Mouse (Mus musculus) embryonic facial prominence, embryonic 11.5 days (tissue): ENCODE measurements around the gene Rara. TPM values are rescaled to one million over a fixed set of nuclear protein-coding genes. Genes with fewer than 3 reads are reported as not detected.

Experiments
- ATAC-seq: fragments of 200-750 bp; cut with Nextera tagmentation; replicated peaks from 2 replicates; pipeline ENCODE4 v1.8.0; 2017; ENCODE audit warnings: low read depth; ENCODE audit not compliant: insufficient number of reproducible peaks, low FRiP score, low TSS enrichment
- DNase-seq: peaks from one replicate; pipeline ENCODE4 v3.0.0-alpha.2; 2015; ENCODE audit warnings: low spot score
- H3K27ac ChIP-seq: fragments of 300-500 bp; sonication (generic); replicated peaks from 2 replicates; pipeline ENCODE4 v1.5.1; 2014; ENCODE audit warnings: mild to moderate bottlenecking, low read depth, low read length, control low read depth
- H3K27me3 ChIP-seq: fragments of 300-500 bp; sonication (generic); 2 replicates; pipeline ENCODE4 v1.6.1; 2014; ENCODE audit warnings: mild to moderate bottlenecking, low read length, moderate library complexity, mixed read lengths; ENCODE audit not compliant: control insufficient read depth, insufficient read depth
- H3K36me3 ChIP-seq: fragments of 300-500 bp; sonication (generic); replicated peaks from 2 replicates; pipeline ENCODE4 v1.6.1; 2014; ENCODE audit warnings: low read depth, mild to moderate bottlenecking, low read length, moderate library complexity, mixed read lengths; ENCODE audit not compliant: control insufficient read depth, insufficient read depth
- H3K4me1 ChIP-seq: fragments of 300-500 bp; sonication (generic); 2 replicates; pipeline ENCODE4 v1.6.1; 2014; ENCODE audit warnings: low read length, mixed read lengths; ENCODE audit not compliant: control insufficient read depth, insufficient read depth
- H3K4me2 ChIP-seq: fragments of 300-500 bp; sonication (generic); 2 replicates; pipeline ENCODE4 v1.6.1; 2014; ENCODE audit warnings: low read depth, mild to moderate bottlenecking, control low read depth, low read length, moderate library complexity
- H3K4me3 ChIP-seq: fragments of 300-500 bp; sonication (generic); 2 replicates; pipeline ENCODE4 v1.5.1; 2014; ENCODE audit warnings: low read depth, low read length, control low read depth
- H3K9ac ChIP-seq: fragments of 300-500 bp; sonication (generic); replicated peaks from 2 replicates; pipeline ENCODE4 v1.6.1; 2014; ENCODE audit warnings: mild to moderate bottlenecking, control low read depth, low read length
- H3K9me3 ChIP-seq: fragments of 300-500 bp; sonication (generic); replicated peaks from 2 replicates; pipeline ENCODE4 v1.6.1; 2016; ENCODE audit warnings: mild to moderate bottlenecking, low read length, inconsistent platforms, mixed read lengths; ENCODE audit not compliant: control insufficient read depth
- whole genome bisulfite sequencing: fragments of 180-500 bp; shearing (Covaris S2); extraction: QIAGEN DNeasy Blood & Tissue Kit; methylation state at CpG from one replicate; pipeline ENCODE4 v1.1.7; 2014; 5-methylcytosine and 5-hydroxymethylcytosine counted together
- polyA plus RNA-seq: library from polyadenylated mRNA; unstranded; fragments of >200 nt; fragmentation: Nextera tagmentation; extraction: Ambion mirVana; gene quantifications from 2 replicates; pipeline ENCODE4 v1.2.1, GENCODE M21; 2014

Gene Rara
- polyA plus RNA-seq, 1 experiment from 2014 or later, result 32.7 TPM

DNA sequence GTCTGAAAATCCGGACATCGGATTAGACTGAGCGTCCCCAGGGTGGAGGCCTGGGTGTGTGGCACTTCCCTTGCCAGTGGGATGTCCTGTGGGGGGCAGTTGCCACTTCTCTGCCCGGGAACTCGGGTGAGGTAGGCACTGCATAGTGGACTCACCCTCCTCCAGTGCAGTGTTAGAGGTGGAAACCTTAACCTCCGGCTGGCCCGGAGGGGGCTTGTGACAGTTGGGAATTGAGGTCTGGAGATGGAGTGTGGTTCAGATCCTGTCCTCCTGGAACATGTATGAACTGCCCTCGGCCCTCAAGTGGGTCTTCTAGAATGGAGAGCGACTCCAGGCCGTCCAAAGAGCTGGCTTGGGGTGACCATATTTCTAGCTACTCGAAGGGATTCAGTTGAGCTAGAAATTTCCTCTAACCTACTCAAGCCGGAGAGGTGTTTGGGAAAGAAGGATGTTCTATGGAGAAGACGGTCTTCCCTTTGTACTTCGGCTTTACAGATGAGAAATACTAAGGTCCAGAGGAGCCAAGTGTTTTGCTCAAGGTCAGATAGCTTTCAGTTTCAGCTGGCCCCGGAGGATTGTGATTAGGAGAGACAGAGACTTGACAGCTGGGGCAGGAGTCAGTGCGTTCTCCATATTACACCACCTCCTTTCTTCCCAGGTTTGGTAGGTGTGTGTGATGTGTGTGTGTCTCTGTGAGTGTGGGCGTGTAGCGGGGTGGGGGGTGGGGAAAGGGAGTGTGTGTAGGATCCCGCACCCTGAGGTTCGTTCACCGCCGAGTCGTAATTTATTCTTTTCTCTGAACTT lies 9.2 kb downstream of the Rara start:
- Histone ChIP-seq H3K27me3 (no peaks in the 10 kb centered on the region), H3K27ac (peak overlapping the region; percentile 88), H3K4me2 (peak overlapping the region; percentile 93), H3K9ac (peak overlapping the region; percentile 64), H3K4me3 (peak overlapping the region; percentile 87), H3K9me3 (no peaks in the 10 kb centered on the region), H3K36me3 (no peaks in the 10 kb centered on the region), H3K4me1 (peaks cover 49% of the 10 kb centered on the region)
- peak; percentile 19; the same call in 1 of the 2 replicates for ATAC-seq
- WGBS, result 2% methylated on average over 23 of the region's 23 CpGs
- DNase-seq, result peak; percentile 29

DNA sequence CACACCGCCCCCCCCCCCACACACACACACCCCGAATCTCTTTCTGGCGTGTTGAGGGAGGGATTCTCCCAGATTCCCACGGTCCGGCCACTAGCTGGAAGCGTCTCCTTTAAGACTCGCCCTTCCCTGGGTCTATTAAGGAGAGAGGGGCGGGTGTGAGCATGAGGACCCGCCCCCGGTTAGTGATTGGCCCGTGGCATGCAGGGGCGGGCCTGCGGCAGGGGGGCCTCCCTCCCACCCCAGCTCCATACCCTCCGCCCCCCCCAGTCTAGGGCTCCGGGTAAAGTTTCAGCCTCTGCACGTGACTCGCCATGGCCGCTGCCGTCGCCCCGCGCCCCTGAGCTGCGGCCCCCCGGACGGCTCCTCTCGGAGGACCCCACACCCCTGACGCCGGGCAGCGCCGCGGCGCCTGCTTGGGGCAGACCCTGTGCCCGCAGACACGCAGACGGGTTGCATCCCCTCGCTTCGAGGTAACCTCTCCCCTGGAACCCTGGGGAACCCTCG lies 9.8 kb downstream of the Rara start:
- ATAC-seq, result peak; percentile 79
- Histone ChIP-seq H3K4me1 (peaks cover 47% of the 10 kb centered on the region), H3K4me2 (peak overlapping the region; percentile 93), H3K9ac (peak overlapping the region; percentile 85), H3K9me3 (no peaks in the 10 kb centered on the region), H3K36me3 (no peaks in the 10 kb centered on the region), H3K27me3 (no peaks in the 10 kb centered on the region), H3K4me3 (peak overlapping the region; percentile 87), H3K27ac (peak overlapping the region; percentile 98)
- DNase-seq, result peak; percentile 98
- under 1% methylated on average over 29 of the region's 38 CpGs for WGBS

DNA sequence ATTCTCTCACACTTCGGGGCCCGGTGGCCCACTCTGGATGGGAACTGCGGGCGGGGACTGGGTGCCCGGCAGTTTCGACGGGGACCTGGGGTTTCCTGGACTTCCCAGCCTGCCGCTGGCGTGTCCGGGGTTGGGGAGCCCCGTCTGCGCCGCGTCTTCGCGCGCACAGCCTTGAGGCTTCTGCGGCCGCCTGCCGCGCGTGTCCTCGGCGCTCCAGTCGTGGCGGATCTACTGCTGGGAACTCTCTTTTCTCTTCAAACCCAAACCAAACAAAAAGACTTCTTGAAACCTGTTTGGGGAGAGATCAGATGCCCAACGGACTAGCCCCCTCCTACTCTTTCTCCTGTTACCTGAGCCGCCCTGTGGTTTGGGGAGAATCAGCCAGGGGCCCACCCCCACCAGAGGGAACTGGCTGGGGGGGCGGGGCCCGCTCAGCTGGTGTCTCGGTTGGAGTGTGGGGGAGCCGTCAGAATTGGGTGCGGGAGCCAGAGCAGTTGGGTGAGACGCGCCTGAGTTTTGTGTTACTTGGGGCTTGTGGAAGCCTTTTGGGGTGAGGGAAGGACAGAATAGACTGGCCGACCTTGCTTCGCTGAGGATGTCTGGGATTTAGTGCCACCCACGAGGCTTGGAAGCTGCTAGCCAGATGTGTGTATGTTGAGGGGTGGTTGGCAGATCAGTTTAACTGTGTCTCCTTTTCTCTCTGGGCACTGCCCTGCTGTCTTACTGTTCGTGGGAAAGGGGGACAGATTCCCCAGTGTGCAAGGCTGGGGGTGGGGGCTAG lies 10.5 kb downstream of the Rara start:
- H3K9ac ChIP-seq, result peak overlapping the region; percentile 85
- under 1% methylated on average over 39 of the region's 39 CpGs for WGBS
- no peaks in the 10 kb centered on the region for H3K27me3 ChIP-seq
- DNase-seq (peak; percentile 80), ATAC-seq (0 out of 2 replicates have a peak, but pooled peaks have one; percentile 1)
- peak overlapping the region; percentile 87 for H3K4me3 ChIP-seq
- no peaks in the 10 kb centered on the region for H3K36me3 ChIP-seq
- peak overlapping the region; percentile 93 for H3K4me2 ChIP-seq
- peak overlapping the region; percentile 98 for H3K27ac ChIP-seq
- no peaks in the 10 kb centered on the region for H3K9me3 ChIP-seq
- peaks cover 47% of the 10 kb centered on the region for H3K4me1 ChIP-seq

DNA sequence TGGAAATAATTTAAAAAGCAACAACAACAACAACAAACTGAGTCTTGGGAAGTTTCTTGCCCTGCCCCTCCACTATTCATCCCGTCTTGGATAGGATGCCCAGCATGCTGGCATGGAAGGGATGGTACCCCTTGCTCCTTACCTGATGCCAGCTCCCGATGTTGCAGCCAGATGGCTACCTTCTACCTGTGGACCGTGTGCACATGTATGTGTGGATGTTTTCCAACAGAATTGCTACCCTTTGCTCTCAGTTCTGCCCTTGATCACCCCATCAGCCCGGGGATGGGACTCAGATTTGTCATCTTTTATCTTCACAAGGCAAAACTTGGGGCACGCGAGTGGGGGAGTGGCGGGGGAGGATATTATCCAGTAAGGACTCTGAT lies 11.1 kb downstream of the Rara start:
- H3K9ac ChIP-seq, result peak overlapping the region; percentile 85
- H3K27me3 ChIP-seq, result no peaks in the 10 kb centered on the region
- DNase-seq (no peak), ATAC-seq (no peak)
- H3K4me2 ChIP-seq, result peak overlapping the region; percentile 93
- no peaks in the 10 kb centered on the region for H3K9me3 ChIP-seq
- peak overlapping the region; percentile 87 for H3K4me3 ChIP-seq
- WGBS, result 36% methylated on average over 7 of the region's 7 CpGs
- peaks cover 48% of the 10 kb centered on the region for H3K4me1 ChIP-seq
- peak overlapping the region; percentile 98; the same call in 1 of the 2 replicates for H3K27ac ChIP-seq
- H3K36me3 ChIP-seq, result no peaks in the 10 kb centered on the region

DNA sequence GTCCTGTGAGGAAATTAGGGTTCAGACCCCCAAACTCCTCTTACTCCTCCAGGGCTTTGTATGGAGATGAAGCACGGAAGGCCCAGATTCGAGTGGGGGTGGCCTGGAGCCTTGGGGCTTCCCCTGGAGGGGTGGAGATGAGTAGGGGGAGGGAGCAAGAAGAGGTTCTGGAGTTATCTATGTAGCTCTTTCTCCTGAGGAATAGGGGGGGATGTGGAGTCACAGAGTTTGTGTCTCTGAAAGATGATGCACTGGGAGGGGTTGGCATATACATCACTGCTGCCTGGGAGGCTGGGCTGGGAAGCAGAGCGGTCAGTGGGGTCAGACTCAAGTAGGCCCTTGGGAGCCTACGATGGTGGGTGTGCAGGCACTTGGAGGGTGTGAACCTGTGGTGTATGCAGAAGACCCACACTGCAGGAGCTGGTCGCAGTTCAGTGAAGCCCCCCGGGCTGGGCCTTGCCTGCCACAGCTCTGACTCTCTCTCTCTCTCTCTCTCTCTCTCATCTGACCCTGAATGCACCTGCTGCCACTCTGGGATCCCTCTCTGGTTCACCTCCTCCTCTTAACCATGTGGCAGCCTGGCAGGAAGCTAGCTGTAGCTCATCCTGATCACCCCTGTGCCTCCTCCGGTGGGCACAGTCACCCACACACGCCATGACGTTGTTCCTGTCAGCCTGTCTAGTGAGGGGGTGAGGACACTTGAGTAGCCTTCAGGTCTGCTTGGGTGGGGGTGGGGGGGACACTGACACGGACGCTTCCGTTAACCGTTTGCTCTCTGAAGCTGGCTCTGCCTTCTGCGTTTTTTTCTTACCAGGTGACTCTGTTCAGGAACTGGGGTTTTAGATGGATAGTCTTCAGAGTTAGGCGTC lies 11.7 kb downstream of the Rara start:
- peak overlapping the region; percentile 85 for H3K9ac ChIP-seq
- ATAC-seq (no peak), DNase-seq (no peak)
- peak overlapping the region; percentile 35; the same call in 1 of the 2 replicates for H3K27ac ChIP-seq
- peaks cover 52% of the 10 kb centered on the region for H3K4me1 ChIP-seq
- H3K27me3 ChIP-seq, result no peaks in the 10 kb centered on the region
- H3K9me3 ChIP-seq, result no peaks in the 10 kb centered on the region
- H3K4me2 ChIP-seq, result peak overlapping the region; percentile 93
- H3K36me3 ChIP-seq, result no peaks in the 10 kb centered on the region
- 43% methylated on average over 15 of the region's 15 CpGs for WGBS
- H3K4me3 ChIP-seq, result peak overlapping the region; percentile 87

DNA sequence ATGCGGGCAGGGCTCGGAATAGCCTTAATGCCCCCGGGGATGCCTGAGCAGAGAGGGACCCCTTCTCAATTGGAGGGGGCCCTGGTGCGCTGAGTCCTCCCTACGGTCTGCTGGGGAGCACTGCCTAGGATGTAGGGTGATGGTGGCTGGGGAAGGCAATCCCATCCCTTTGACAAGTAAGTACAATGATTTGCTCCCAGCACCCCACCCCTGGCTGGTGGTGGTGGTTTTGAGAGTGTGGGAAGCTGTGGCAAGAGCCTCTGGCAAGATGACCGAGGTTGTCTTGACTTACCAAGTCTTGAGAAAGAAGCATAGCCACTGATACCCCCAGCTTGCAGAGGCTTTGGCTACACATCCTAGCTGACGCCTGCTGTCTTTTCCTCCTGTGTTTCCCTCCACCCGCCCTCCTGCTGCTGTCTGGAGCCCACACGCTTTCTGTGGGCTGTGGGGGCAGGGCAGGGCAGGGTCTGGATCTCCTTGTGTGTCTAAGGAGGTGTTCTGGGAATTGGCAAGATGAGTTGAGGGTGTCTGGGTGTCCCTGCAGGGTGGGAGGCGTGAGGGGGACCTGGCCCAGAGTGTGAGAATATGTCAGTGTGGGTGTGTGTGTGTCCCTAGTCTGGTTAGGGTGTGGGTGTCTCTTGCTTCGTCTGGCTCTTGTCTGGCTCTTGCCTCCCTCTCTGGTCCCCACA lies 12.5 kb downstream of the Rara start:
- H3K27ac ChIP-seq, result peak overlapping the region; percentile 59; the same call in 1 of the 2 replicates
- no peaks in the 10 kb centered on the region for H3K36me3 ChIP-seq
- no peak for DNase-seq
- ATAC-seq, result no peak
- peak overlapping the region; percentile 87 for H3K4me3 ChIP-seq
- no peaks in the 10 kb centered on the region for H3K9me3 ChIP-seq
- peaks cover 55% of the 10 kb centered on the region for H3K4me1 ChIP-seq
- peak overlapping the region; percentile 34 for H3K9ac ChIP-seq
- no peaks in the 10 kb centered on the region for H3K27me3 ChIP-seq
- 47% methylated on average over 11 of the region's 11 CpGs for WGBS
- H3K4me2 ChIP-seq, result peak overlapping the region; percentile 93

DNA sequence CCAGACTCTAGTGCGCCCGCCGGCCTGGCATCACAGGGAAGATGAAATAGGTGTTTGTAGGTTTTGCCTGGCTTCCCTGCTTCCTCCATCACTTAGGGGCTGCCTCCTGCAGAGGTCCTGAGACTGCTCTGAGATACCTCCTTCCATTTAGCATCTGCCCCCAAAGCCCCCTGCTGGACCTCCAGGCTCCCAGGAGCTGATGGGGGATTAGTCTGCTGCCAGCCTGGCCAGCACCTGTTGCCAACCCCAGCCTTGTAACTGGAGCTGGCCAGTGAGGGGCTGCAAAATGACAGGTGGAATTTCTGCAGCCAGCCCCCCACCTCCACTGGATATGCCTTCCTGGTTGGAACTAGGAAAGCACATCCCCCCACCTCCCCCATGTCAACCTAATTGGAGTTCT lies 13.2 kb downstream of the Rara start:
- Histone ChIP-seq H3K36me3 (no peaks in the 10 kb centered on the region), H3K27me3 (no peaks in the 10 kb centered on the region), H3K9me3 (no peaks in the 10 kb centered on the region), H3K4me1 (peaks cover 55% of the 10 kb centered on the region), H3K27ac (peak overlapping the region; percentile 82), H3K4me2 (peak overlapping the region; percentile 93), H3K9ac (peak overlapping the region; percentile 51), H3K4me3 (peak overlapping the region; percentile 87)
- WGBS, result 43% methylated on average over 3 of the region's 3 CpGs
- DNase-seq (no peak), ATAC-seq (no peak)
